Mouse (Mus musculus): ENCODE data around the gene Eif4b.

The Eif4b gene

DNA sequence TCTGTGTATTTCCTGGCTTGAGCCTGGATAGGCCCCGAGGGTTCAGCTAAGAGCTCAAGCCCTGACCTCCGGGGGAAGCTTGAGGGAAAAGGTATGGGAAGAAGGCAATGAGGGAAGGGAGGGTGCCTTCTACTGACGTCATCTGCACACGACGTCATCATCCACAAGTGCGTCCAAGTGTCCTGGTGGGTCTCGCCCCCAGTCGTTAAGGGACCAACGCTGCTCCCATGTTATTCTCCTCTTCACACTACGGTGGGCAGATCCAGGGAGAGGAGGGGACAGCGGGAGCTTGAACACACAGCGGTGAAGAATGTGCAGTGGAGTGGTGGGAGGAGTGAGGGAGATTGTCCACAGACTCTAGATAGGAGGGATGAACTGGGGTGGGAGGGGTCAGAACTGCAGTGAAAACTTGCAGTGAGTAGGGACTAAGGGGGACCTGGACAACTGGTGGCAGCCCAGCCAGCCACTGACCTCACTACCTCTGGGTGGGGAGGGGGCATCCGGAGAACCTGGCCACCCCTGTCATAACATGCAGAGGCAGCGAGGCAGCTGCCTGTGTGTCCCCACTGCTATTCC is 29.9 kb downstream of the Eif4b start:
- DNase-seq, result peak; percentile 73

GRCm38 (mm10) chr15:102103947-102104555 is 30.5 kb downstream of the Eif4b start:
- peak; percentile 83 for DNase-seq

DNA sequence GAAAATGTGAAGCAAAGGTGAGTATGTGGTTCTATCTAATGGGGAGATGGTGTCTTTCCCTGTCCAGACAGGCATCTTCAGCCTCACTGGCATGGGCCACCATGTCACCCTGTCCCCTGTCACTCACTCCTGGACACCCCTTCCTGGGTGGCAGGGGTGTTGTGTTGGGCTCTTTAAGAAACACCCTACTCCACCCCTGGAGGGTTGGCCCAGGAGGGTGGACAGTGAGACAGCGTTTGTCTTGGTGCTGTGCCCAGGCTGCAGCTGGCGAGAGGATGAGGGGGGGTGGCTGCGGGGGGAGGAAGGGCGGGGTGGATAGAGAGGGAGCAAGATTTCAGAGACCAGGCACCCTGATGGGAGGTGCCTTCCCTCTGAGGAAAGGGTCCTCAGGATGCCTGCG is 31.8 kb downstream of the Eif4b start:
- peak; percentile 85 for DNase-seq

DNA sequence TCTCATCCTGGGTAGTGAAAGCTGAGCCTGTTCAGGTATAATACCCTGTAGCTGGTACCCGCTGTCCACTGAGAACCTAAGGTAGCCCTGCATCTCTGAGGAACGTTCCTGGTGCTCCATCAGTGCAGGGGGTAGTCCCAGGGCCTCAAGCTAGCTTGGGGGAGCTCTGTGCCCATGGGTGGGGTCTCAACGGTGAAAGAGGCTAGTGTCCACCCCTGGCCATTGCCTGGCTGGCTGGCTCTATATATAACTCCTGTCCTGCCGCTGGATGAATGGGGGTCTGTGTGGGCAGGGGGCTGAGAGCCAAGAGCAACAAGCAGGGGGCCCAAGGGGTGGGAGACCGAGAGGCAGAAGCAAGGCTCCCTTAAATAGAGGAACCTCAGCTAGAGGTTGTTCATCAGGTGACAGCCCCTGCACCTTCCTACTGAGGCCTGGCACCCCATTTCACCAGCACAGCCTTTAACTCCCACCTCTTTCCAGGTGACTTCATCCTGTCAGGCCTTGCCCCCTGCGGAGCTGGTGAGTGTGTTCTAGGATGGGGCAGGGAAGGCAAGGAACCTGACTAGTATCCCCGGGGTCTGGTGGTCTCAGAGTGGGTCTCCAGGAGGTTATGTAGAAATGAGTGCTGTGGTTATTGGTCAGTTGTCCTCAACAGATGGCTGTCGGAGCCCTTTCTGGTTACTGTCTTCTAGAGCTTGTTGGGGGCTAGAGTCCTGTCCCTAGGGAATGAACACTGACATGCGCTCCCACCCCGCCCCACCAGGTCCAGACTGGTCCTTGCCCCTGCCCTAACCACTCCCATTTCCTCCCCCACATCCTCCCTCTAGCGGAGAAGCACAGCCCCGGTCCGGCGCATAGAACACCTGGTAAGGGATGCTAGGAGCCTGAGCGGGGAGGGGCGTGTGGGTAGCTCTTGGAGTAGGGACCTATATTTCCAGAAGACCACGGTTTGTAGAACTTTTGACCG is 32.5 kb downstream of the Eif4b start:
- peak; percentile 76 for DNase-seq

DNA sequence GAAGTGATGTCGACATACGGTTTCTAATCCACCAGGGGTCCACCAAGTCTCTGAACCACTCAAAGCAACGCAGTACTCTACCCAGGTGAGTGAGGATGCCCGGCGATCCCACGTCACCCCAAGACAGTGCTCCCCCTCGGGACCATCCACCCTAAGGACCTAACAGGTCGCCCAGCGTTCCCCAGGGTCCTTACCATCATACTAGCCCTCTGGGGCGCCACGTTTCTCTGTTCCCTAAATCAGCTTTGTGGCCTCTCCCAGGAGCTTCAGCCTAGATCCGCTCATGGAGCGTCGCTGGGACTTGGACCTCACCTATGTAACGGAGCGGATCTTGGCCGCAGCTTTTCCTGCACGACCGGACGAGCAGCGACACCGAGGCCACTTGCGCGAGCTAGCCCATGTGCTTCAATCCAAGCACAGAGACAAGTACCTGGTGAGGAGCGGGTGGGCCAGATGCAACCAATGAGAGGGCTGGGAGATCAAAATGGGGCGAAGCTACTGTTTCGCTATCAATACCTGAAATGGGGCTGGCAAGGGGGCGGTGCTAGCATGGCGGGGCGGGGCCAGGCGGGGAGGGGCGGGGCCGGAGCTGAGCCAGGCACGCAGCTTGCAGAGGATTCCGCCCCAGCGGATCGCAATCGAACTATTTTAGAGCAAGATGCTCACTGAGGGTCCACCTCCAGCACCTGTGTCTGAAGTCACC is 33.3 kb downstream of the Eif4b start:
- DNase-seq, result peak; percentile 43

DNA sequence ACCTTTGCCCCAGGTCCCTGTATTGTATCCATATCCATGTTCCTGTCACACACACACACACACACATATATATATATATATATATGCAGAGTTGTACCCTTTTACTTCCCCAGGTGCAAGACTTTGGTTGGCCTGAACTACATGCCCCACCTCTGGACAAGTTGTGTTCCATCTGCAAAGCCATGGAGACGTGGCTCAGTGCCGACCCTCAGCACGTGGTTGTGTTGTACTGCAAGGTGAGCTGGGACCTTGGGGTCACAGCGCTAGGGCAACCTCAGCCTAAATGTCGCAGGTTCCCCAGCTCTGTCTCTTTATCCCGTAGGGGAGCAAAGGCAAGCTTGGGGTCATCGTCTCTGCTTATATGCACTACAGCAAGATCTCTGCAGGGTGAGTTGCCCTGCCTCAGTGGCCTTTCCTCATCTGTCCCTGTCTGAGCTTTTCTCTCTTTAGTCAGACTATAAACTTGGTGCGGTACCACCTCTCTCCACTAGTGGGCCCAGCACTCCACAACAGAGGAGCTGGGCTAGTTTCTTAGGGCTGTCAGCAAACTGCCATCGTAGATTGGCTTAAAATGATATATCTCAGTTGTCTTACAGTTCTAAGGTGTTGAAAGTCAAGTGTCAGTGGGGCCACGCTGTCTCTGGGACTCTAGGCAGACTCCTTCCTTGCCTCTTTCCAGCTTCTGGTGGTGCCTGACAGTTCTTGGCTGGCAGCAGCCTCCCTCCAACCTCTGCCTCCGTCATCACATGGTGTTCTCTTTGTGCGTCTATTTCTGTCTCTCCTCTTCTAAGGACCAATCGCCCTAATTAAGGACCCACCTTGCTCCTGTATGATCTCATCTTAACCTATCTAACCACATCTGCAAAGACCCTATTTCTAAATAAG is 34.4 kb downstream of the Eif4b start:
- peak; percentile 83 for DNase-seq

DNA sequence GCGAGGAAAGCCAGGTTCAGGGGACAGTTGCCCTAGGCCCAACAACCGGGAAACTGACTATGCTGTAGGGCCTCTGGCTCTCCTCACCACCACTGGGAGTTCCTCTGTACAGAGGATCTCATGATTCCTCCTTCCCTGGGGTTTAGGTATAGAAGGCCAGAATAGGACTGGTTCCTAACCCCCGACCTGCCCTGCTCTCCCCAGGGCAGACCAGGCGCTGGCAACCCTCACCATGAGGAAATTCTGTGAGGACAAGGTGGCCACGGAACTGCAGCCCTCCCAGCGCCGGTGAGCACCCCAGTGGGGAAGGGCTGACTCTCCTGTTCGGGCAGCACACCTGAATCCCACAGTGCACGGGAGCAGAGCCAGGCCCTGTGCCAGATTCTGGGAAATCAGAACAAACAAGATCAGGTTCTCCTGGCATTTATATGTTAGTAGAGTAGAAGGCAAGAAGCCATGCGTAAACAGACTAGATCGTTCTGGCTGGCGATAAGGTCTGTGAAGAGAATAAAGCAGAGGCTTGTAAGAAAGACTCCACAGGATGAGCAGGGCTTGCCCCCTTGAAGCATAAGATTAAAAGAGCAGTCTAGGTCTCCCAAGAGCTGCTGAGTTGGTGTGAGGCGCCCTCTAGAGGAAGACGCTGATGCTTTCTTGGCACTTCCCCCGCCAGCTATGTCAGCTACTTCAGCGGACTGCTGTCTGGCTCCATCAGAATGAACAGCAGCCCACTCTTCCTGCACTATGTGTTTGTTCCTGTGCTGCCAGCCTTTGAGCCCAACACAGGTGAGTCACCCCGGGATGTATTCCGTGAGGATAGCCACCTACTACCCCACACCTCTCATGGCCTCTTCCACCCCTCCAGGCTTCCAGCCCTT is 35.3 kb downstream of the Eif4b start:
- DNase-seq, result peak; percentile 90

DNA sequence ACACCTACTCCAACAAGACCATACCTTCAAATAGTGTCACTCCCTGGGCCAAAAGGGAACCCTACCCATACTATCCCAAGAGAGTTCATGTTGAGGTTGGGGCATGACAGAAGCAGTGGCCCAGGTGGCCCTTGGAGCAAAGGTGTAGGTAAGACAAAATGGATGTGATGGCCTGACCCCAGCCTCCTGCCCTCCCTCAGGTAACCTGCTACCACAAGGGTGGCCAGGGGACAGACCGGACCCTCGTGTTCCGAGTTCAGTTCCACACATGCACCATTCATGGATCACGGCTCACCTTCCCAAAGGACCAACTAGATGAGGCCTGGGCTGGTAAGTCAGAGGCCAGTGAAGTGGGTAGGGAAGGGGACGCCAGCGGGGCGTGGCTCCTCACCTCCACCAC is 36.7 kb downstream of the Eif4b start:
- no peak for DNase-seq

GRCm38 (mm10) chr15:102110701-102111494 is 37.3 kb downstream of the Eif4b start:
- DNase-seq, result peak; percentile 35

DNA sequence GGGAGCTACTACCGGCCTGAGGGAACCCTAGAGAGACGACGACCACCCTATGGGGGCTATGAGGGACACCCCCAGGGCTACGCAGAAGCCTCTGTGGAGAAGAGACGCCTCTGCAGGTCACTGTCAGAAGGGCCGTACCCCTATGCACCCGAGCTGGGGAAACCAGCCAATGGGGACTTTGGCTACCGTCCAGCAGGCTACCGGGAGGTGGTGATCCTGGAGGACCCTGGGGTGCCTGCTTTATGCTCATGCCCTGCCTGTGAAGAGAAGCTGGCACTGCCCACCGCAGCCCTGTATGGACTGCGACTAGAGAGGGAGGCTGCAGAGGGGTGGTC is 37.9 kb downstream of the Eif4b start:
- DNase-seq, result peak; percentile 38

- no peak for DNase-seq
Observed at GRCm38 (mm10) chr15:102112181-102112580, 38.6 kb downstream of the Eif4b start.

GRCm38 (mm10) chr15:102112827-102113226 is 39.3 kb downstream of the Eif4b start:
- no peak for DNase-seq

DNA sequence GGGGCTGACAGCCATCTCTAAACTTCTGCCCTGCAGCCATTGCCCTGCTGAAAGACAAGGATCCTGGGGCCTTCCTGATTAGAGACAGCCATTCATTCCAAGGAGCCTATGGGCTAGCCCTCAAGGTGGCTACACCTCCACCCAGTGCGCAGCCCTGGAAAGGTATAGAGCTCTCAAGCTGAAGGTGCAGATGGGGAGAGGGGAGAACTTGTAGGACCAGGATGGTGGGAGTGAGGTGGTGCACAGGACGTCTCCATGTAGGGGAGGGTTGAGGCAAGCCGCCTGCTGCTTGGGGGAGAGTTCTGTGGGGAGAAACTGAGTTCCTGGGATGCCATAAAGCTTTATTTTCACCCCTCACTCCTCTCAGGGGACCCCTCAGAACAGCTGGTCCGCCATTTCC is 40.1 kb downstream of the Eif4b start:
- DNase-seq, result no peak

GRCm38 (mm10) chr15:102114651-102115260 is 41.2 kb downstream of the Eif4b start:
- no peak for DNase-seq

DNA sequence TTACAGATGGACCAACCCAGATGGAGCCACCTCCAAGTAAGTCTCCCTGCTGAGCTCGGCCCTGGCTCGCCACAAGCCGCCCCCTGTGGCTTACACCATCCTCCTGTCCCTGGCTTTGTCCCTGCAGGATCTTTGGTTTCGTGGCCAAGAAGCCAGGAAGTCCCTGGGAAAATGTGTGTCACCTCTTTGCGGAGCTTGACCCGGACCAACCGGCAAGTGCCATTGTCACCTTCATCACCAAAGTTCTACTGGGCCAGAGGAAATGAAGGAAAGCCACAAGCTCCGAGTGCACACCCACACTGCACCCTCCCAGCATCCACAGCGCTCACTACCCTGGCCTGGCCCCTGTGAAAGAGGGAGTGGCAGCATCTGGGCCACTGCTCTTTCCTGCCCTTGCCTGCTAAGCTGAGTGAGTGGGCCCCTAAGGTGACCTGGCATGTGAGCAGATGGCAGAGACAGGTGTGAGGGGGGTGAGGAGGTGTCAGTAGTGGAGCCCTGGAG is 42.2 kb downstream of the Eif4b start:
- peak; percentile 16 for DNase-seq

DNA sequence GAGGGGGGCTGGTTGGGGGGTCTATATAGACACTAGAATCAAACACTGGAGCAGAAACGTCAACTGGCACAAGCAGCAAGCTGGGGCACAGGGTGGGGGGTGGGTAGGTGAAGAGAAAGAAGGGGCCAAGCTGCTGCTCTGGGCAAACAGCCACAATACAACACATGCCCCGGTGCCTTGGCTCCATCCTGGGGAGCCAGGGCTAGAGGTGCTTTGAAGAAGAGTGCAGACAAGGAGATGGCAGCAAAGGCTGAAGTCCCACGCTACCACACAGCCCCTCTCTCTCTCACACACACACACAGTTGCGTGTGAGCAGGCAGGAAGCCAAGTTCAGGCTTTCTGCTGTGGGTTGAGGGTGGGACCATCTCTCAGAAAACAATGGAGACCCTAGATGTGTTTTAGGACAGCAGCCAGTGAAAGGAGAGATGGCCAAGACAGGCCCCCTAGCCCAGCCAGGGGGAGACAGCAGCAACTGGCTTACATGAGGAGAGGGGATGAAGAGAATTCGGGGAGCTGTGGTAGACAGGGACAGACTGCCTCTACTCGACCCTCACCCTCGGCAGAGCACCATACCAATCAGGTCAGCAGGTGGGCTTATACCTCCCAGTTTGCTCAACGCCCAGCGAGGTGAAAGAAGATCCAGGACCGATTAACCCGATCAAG is 43.3 kb downstream of the Eif4b start:
- peak; percentile 23 for DNase-seq

GRCm38 (mm10) chr15:102117461-102118443 is 44.2 kb downstream of the Eif4b start:
- DNase-seq, result peak; percentile 77

GRCm38 (mm10) chr15:102118591-102118990 is 45.0 kb downstream of the Eif4b start:
- DNase-seq, result no peak
